Mouse (Mus musculus) hindbrain, embryonic 16.5 days (tissue): Measurements from ENCODE around the gene Tspyl3. TPM values are rescaled to one million over a fixed set of nuclear protein-coding genes. Genes with fewer than 3 reads are reported as not detected.
A peak's percentile ranks its signal among the peaks of the same experiment; 100 is the strongest.

Source experiments
- ATAC-seq: fragments of 200-750 bp; cut with Nextera tagmentation; 2 replicates; pipeline ENCODE4 v1.8.0; 2017; ENCODE audit warnings: moderate TSS enrichment, moderate library complexity
- H3K27ac ChIP-seq: fragments of 300-500 bp; sonication (generic); 2 replicates; pipeline ENCODE4 v1.5.1; 2014; ENCODE audit warnings: low read depth, mild to moderate bottlenecking, control low read depth, low read length, moderate library complexity
- H3K27me3 ChIP-seq: fragments of 300-500 bp; sonication (generic); replicated peaks from 2 replicates; pipeline ENCODE4 v1.6.1; 2014; ENCODE audit warnings: low read length; ENCODE audit not compliant: control insufficient read depth, insufficient read depth
- H3K36me3 ChIP-seq: fragments of 300-500 bp; sonication (generic); 2 replicates; pipeline ENCODE4 v1.6.1; 2014; ENCODE audit warnings: mild to moderate bottlenecking, low read length, moderate library complexity, mixed read lengths; ENCODE audit not compliant: control insufficient read depth, insufficient read depth
- H3K4me1 ChIP-seq: fragments of 300-500 bp; sonication (generic); 2 replicates; pipeline ENCODE4 v1.6.1; 2014; ENCODE audit warnings: low read depth, low read length; ENCODE audit not compliant: control insufficient read depth, insufficient read depth
- H3K4me2 ChIP-seq: fragments of 300-500 bp; sonication (generic); 2 replicates; pipeline ENCODE4 v1.6.1; 2014; ENCODE audit warnings: mild to moderate bottlenecking, low read length, control low read depth, moderate library complexity
- H3K4me3 ChIP-seq: fragments of 300-500 bp; sonication (generic); 2 replicates; pipeline ENCODE4 v1.5.1; 2014; ENCODE audit warnings: mild to moderate bottlenecking, low read length, control low read depth, moderate library complexity
- H3K9ac ChIP-seq: fragments of 300-500 bp; sonication (generic); 2 replicates; pipeline ENCODE4 v1.6.1; 2014; ENCODE audit warnings: low read depth, mild to moderate bottlenecking, control low read depth, low read length, moderate library complexity
- H3K9me3 ChIP-seq: fragments of 300-500 bp; sonication (generic); 2 replicates; pipeline ENCODE4 v1.6.1; 2014; ENCODE audit warnings: mild to moderate bottlenecking, low read length, moderate library complexity; ENCODE audit not compliant: control insufficient read depth
- WGBS: fragments of 180-500 bp; shearing (Covaris S2); extraction: QIAGEN DNeasy Blood & Tissue Kit; methylation state at CpG from one replicate; pipeline ENCODE4 v1.1.7; 2014; 5-methylcytosine and 5-hydroxymethylcytosine counted together
- polyA plus RNA-seq: library from polyadenylated mRNA; unstranded; fragments of >200 nt; fragmentation: Nextera tagmentation; extraction: Ambion mirVana; gene quantifications from 2 replicates; pipeline ENCODE4 v1.2.1, GENCODE M21; 2015

The Tspyl3 gene
- polyA plus RNA-seq, 1 experiment from 2014 or later, result 51.8 TPM

- no peaks in the 10 kb centered on the region for H3K27me3 ChIP-seq
- H3K36me3 ChIP-seq, result peaks cover 7% of the 10 kb centered on the region
- H3K4me1 ChIP-seq, result no peaks in the 10 kb centered on the region
- no peak overlapping the region for H3K4me3 ChIP-seq
- H3K9ac ChIP-seq, result no peak overlapping the region
- H3K4me2 ChIP-seq, result no peak overlapping the region
- 98% methylated on average over 2 of the region's 2 CpGs for WGBS
- no peak for ATAC-seq
- H3K9me3 ChIP-seq, result no peaks in the 10 kb centered on the region
- no peak overlapping the region for H3K27ac ChIP-seq
These were observed 31.4 kb upstream of the Tspyl3 start for GRCm38 (mm10) chr2:153256604-153257003.

GRCm38 (mm10) chr2:153249751-153250150, 24.5 kb upstream of the Tspyl3 start:
- H3K9ac ChIP-seq, result no peak overlapping the region
- H3K4me3 ChIP-seq, result no peak overlapping the region
- H3K9me3 ChIP-seq, result no peaks in the 10 kb centered on the region
- H3K27me3 ChIP-seq, result no peaks in the 10 kb centered on the region
- H3K4me1 ChIP-seq, result no peaks in the 10 kb centered on the region
- H3K27ac ChIP-seq, result no peak overlapping the region
- no peak for ATAC-seq
- 95% methylated on average over 5 of the region's 5 CpGs for WGBS
- H3K4me2 ChIP-seq, result no peak overlapping the region
- H3K36me3 ChIP-seq, result peaks cover 6% of the 10 kb centered on the region; the same call in 1 of the 2 replicates

- Histone ChIP-seq H3K4me3 (peak overlapping the region; percentile 96), H3K4me1 (peaks cover 30% of the 10 kb centered on the region), H3K27me3 (no peaks in the 10 kb centered on the region), H3K9me3 (no peaks in the 10 kb centered on the region), H3K36me3 (no peaks in the 10 kb centered on the region), H3K9ac (peak overlapping the region; percentile 97), H3K4me2 (peak overlapping the region; percentile 93), H3K27ac (no peak overlapping the region)
- ATAC-seq, result no peak
- WGBS, result 59% methylated on average over 6 of the region's 6 CpGs
These were observed 16.9 kb upstream of the Tspyl3 start for GRCm38 (mm10) chr2:153242156-153242555.

GRCm38 (mm10) chr2:153241250-153242014, 16.2 kb upstream of the Tspyl3 start, which contains the start of the genes Plagl2 and Pofut1:
Gene Plagl2, minus strand, starts transcription at chr2:153241426.
Gene Pofut1, plus strand, starts transcription at chr2:153241533.
- H3K9ac ChIP-seq, result peak within 1 kb of the TSS; percentile 97
- peak within 1 kb of the TSS; percentile 93 for H3K4me2 ChIP-seq
- peak within 1 kb of the TSS; percentile 84 for H3K27ac ChIP-seq
- peak within 1 kb of the TSS; percentile 96 for H3K4me3 ChIP-seq
- no peaks in the 10 kb centered on the region for H3K9me3 ChIP-seq
- H3K27me3 ChIP-seq, result no peaks in the 10 kb centered on the region
- no peaks in the 10 kb centered on the region for H3K36me3 ChIP-seq
- peaks cover 30% of the 10 kb centered on the region for H3K4me1 ChIP-seq
- under 1% methylated on average over 33 of the region's 72 CpGs for WGBS
- peak; percentile 98 for ATAC-seq

GRCm38 (mm10) chr2:153240701-153241235, 15.5 kb upstream of the Tspyl3 start:
- Histone ChIP-seq H3K4me2 (peak overlapping the region; percentile 93), H3K27me3 (no peaks in the 10 kb centered on the region), H3K27ac (peak overlapping the region; percentile 84), H3K9me3 (no peaks in the 10 kb centered on the region), H3K9ac (peak overlapping the region; percentile 97), H3K4me3 (peak overlapping the region; percentile 96), H3K36me3 (peaks cover 1% of the 10 kb centered on the region; the same call in 1 of the 2 replicates), H3K4me1 (peaks cover 30% of the 10 kb centered on the region)
- under 1% methylated on average over 26 of the region's 33 CpGs for WGBS
- peak; percentile 79 for ATAC-seq

GRCm38 (mm10) chr2:153239860-153240480, 14.7 kb upstream of the Tspyl3 start:
- Histone ChIP-seq H3K4me2 (peak overlapping the region; percentile 93), H3K36me3 (peaks cover 8% of the 10 kb centered on the region; the same call in 1 of the 2 replicates), H3K9me3 (no peaks in the 10 kb centered on the region), H3K4me3 (peak overlapping the region; percentile 96), H3K4me1 (peaks cover 30% of the 10 kb centered on the region), H3K27ac (no peak overlapping the region; the same call in 1 of the 2 replicates), H3K27me3 (no peaks in the 10 kb centered on the region), H3K9ac (peak overlapping the region; percentile 97)
- ATAC-seq, result no peak
- WGBS, result 4% methylated on average over 18 of the region's 22 CpGs

- Histone ChIP-seq H3K4me1 (peaks cover 30% of the 10 kb centered on the region), H3K9me3 (no peaks in the 10 kb centered on the region), H3K27me3 (no peaks in the 10 kb centered on the region), H3K36me3 (peaks cover 12% of the 10 kb centered on the region), H3K9ac (peak overlapping the region; percentile 97), H3K27ac (no peak overlapping the region), H3K4me3 (peak overlapping the region; percentile 96), H3K4me2 (peak overlapping the region; percentile 93)
- WGBS, result 67% methylated on average over 7 of the region's 7 CpGs
- ATAC-seq, result no peak
These were observed 14.0 kb upstream of the Tspyl3 start for GRCm38 (mm10) chr2:153239021-153239859.

GRCm38 (mm10) chr2:153238406-153238805, 13.2 kb upstream of the Tspyl3 start:
- no peak overlapping the region for H3K4me3 ChIP-seq
- H3K4me1 ChIP-seq, result peaks cover 30% of the 10 kb centered on the region
- H3K27ac ChIP-seq, result no peak overlapping the region
- no peaks in the 10 kb centered on the region for H3K27me3 ChIP-seq
- 77% methylated on average over 2 of the region's 2 CpGs for WGBS
- no peaks in the 10 kb centered on the region for H3K9me3 ChIP-seq
- H3K9ac ChIP-seq, result no peak overlapping the region
- ATAC-seq, result no peak
- H3K36me3 ChIP-seq, result peaks cover 17% of the 10 kb centered on the region
- H3K4me2 ChIP-seq, result no peak overlapping the region
